Mouse (Mus musculus): ENCODE measurements around the gene Nol12. TPM values are rescaled to one million over a fixed set of nuclear protein-coding genes. Genes with fewer than 3 reads are reported as not detected.

Nol12 gene
- 60.4 and 64.2 TPM in 2 replicates for polyA plus RNA-seq (2015; fragmentation: Nextera tagmentation; extraction: Ambion mirVana)

DNA sequence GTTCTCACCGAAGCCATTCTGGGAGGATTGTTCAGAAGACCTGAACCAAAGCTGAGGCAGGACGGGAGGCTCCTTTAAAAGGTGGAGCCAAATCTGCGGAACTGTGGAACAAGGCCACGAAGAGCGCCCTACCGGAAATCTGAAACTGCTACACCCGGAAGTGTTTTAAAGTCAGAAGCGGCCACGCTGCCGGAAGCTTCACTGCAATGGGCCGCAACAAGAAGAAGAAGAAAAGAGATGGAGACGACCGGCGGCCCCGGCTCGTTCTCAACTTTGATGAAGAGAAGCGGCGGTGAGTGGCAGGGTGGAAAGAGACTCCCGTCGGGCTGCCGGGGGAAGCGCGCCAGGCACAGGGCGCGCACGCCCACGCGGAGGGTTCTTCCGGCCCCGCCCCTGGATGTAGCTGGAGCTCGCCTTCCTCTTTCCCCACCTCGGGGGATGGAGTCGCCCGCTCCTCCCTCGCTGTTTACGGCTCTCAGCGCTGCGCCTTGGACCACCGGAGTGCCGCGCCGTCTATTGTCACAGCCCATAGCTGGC lies at the start of gene Nol12:
Gene Nol12, plus strand, starts transcription at position 150 of the 537 bp plus-strand sequence.
- H3K4me1 ChIP-seq (replicated peaks; ENCODE audit: control insufficient read depth, insufficient read depth, low read length) = peaks cover 10% of the 10 kb centered on the region
- H3K9ac ChIP-seq (replicated peaks; ENCODE audit: low read depth, low read length) = peak within 1 kb of the TSS; percentile 79
- WGBS = under 1% methylated on average over 38 of the region's 42 CpGs
- H3K27ac ChIP-seq (ENCODE audit: low read length) = peak within 1 kb of the TSS; percentile 83
- ATAC-seq = peak; percentile 95
- peak within 1 kb of the TSS; percentile 88 for H3K4me2 ChIP-seq (ENCODE audit: low read length)
- H3K4me3 ChIP-seq (replicated peaks; ENCODE audit: low read length) = peak within 1 kb of the TSS; percentile 75
- no peaks in the 10 kb centered on the region for H3K9me3 ChIP-seq (ENCODE audit: control insufficient read depth, low read length)
- H3K27me3 ChIP-seq (replicated peaks; ENCODE audit: control insufficient read depth, insufficient read depth, low read length) = no peaks in the 10 kb centered on the region
- H3K36me3 ChIP-seq (ENCODE audit: control insufficient read depth, insufficient read depth) = peaks cover under 1% of the 10 kb centered on the region; the same call in 1 of the 2 replicates

DNA sequence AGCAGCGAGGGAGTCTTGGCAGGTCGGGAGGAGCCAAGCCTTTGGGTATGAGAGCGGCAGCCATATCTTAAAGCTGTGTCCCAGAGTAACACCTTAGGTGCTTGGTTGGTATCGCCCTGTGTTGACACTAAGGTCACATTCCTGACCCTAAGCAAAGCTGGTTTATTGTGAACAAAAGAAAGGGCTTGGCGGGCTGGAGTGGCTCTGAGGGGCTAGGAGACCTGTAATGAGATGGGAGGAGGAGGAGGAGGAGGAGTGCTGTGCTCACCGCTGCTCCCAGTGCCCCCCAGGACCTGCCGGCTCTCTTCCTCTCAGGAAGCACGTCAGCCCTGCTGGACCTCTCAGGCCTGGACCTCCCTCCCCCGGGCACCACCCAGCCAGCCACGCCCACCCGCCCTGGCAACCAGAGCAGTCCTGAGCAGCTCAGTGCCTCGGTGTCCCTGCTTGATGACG lies 45.3 kb upstream of the Nol12 start:
- 23% methylated on average over 13 of the region's 13 CpGs for WGBS
- Histone ChIP-seq H3K4me1 (replicated peaks; ENCODE audit: control insufficient read depth, insufficient read depth, low read length) (no peaks in the 10 kb centered on the region), H3K27me3 (replicated peaks; ENCODE audit: control insufficient read depth, insufficient read depth, low read length) (no peaks in the 10 kb centered on the region), H3K27ac (ENCODE audit: low read length) (no peak overlapping the region), H3K4me3 (replicated peaks; ENCODE audit: low read length) (no peak overlapping the region), H3K4me2 (ENCODE audit: low read length) (no peak overlapping the region), H3K9me3 (ENCODE audit: control insufficient read depth, low read length) (no peaks in the 10 kb centered on the region), H3K9ac (replicated peaks; ENCODE audit: low read depth, low read length) (no peak overlapping the region), H3K36me3 (ENCODE audit: control insufficient read depth, insufficient read depth) (peaks cover 26% of the 10 kb centered on the region)
- no peak for ATAC-seq

DNA sequence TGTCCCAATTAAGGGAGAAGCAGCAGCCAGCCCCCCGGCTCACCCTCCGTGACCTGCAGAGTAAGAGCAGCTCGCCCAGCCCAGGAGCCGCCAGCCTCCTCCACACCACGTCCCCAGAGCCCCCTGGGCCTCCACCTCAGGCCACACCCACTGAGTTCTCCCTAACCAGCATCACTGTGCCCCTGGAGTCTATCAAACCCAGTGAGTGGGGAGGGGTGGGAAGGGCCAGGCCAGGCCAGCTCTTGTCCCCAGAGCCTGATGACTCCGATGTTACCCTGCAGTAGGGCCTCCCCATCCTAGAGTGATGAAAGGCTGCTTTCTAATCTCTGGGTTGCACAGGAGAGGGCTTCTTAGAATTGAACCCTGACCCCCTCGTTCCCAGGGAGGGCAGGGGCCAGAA lies 42.3 kb upstream of the Nol12 start:
- Histone ChIP-seq H3K27me3 (replicated peaks; ENCODE audit: control insufficient read depth, insufficient read depth, low read length) (no peaks in the 10 kb centered on the region), H3K9ac (replicated peaks; ENCODE audit: low read depth, low read length) (no peak overlapping the region), H3K4me2 (ENCODE audit: low read length) (no peak overlapping the region), H3K9me3 (ENCODE audit: control insufficient read depth, low read length) (no peaks in the 10 kb centered on the region), H3K36me3 (ENCODE audit: control insufficient read depth, insufficient read depth) (peaks cover 13% of the 10 kb centered on the region), H3K4me3 (replicated peaks; ENCODE audit: low read length) (no peak overlapping the region), H3K27ac (ENCODE audit: low read length) (no peak overlapping the region), H3K4me1 (replicated peaks; ENCODE audit: control insufficient read depth, insufficient read depth, low read length) (no peaks in the 10 kb centered on the region)
- WGBS = 63% methylated on average over 7 of the region's 7 CpGs
- no peak for ATAC-seq

DNA sequence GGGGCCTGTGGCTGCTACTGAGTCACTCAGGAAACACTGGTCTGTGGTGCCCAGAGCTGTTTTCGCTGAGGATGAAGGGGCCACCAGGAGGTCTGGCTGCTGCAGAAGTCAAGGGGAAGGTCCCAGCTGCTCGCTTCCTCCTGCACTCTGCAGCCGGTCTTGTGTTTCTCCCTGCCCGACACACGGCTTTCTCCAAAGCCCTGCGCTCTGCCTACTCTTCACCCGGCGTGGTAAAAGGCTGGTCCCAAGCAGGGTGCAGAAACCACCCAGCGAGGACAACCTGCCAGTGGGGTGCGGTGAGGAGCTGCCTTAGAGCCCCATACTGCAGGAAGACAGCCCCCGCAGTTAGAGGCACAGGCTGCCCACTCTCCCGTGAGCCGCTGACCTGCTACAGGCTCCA lies 40.0 kb upstream of the Nol12 start:
- H3K27me3 ChIP-seq (replicated peaks; ENCODE audit: control insufficient read depth, insufficient read depth, low read length) = no peaks in the 10 kb centered on the region
- H3K4me3 ChIP-seq (replicated peaks; ENCODE audit: low read length) = no peak overlapping the region
- no peak overlapping the region for H3K27ac ChIP-seq (ENCODE audit: low read length)
- no peaks in the 10 kb centered on the region for H3K9me3 ChIP-seq (ENCODE audit: control insufficient read depth, low read length)
- H3K4me1 ChIP-seq (replicated peaks; ENCODE audit: control insufficient read depth, insufficient read depth, low read length) = peaks cover 6% of the 10 kb centered on the region
- H3K9ac ChIP-seq (replicated peaks; ENCODE audit: low read depth, low read length) = no peak overlapping the region
- H3K4me2 ChIP-seq (ENCODE audit: low read length) = no peak overlapping the region
- 74% methylated on average over 13 of the region's 13 CpGs for WGBS
- ATAC-seq = no peak
- H3K36me3 ChIP-seq (ENCODE audit: control insufficient read depth, insufficient read depth) = peaks cover 12% of the 10 kb centered on the region

DNA sequence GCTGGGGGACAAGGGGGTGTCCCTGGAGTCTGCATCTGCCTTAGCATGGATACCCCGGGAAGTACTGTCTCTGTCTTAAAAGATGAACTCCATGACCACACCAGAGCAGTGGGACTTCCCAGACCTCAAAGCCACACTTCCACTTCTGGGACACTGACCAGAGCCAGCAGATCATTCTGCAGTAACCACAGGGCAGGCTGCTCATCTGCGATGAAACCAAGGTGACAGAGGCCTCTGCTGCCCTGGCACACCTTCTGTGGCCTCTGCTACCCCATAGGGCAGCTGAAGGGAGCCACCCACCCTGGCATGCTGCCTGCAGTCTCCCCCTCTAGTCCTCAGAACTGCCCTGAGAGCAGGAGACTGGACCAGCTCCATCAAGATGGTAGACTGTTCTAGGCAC lies 39.0 kb upstream of the Nol12 start:
- no peaks in the 10 kb centered on the region for H3K27me3 ChIP-seq (replicated peaks; ENCODE audit: control insufficient read depth, insufficient read depth, low read length)
- no peak overlapping the region for H3K9ac ChIP-seq (replicated peaks; ENCODE audit: low read depth, low read length)
- no peaks in the 10 kb centered on the region for H3K9me3 ChIP-seq (ENCODE audit: control insufficient read depth, low read length)
- H3K27ac ChIP-seq (ENCODE audit: low read length) = no peak overlapping the region
- no peak overlapping the region for H3K4me3 ChIP-seq (replicated peaks; ENCODE audit: low read length)
- no peak for ATAC-seq
- 89% methylated on average over 2 of the region's 2 CpGs for WGBS
- peaks cover 15% of the 10 kb centered on the region for H3K4me1 ChIP-seq (replicated peaks; ENCODE audit: control insufficient read depth, insufficient read depth, low read length)
- H3K4me2 ChIP-seq (ENCODE audit: low read length) = no peak overlapping the region
- peaks cover 9% of the 10 kb centered on the region for H3K36me3 ChIP-seq (ENCODE audit: control insufficient read depth, insufficient read depth)

DNA sequence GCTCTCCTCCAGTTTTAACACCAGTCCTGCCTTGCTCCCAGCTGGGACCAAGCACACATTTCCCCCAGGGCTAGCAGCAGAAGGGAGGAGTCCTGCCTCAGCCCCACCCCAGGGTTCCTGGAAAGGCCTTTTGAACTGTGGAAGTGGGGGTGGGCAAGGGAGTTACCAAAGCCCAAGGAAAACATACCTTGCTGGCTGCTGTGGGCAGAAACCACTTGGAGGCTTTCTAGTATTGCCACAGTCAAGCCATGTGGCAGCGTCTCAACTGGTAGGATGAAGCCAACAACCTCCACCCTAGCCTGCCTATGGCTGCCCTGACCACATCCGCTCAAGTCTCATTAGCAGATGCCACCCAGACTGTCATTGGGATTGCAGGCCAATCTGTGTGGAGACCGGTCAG lies 38.6 kb upstream of the Nol12 start:
- ATAC-seq = no peak
- Histone ChIP-seq H3K27ac (ENCODE audit: low read length) (no peak overlapping the region), H3K4me2 (ENCODE audit: low read length) (no peak overlapping the region), H3K27me3 (replicated peaks; ENCODE audit: control insufficient read depth, insufficient read depth, low read length) (no peaks in the 10 kb centered on the region), H3K9me3 (ENCODE audit: control insufficient read depth, low read length) (no peaks in the 10 kb centered on the region), H3K9ac (replicated peaks; ENCODE audit: low read depth, low read length) (no peak overlapping the region), H3K36me3 (ENCODE audit: control insufficient read depth, insufficient read depth) (peaks cover 5% of the 10 kb centered on the region), H3K4me1 (replicated peaks; ENCODE audit: control insufficient read depth, insufficient read depth, low read length) (peaks cover 15% of the 10 kb centered on the region), H3K4me3 (replicated peaks; ENCODE audit: low read length) (no peak overlapping the region)
- 86% methylated on average over 3 of the region's 3 CpGs for WGBS

DNA sequence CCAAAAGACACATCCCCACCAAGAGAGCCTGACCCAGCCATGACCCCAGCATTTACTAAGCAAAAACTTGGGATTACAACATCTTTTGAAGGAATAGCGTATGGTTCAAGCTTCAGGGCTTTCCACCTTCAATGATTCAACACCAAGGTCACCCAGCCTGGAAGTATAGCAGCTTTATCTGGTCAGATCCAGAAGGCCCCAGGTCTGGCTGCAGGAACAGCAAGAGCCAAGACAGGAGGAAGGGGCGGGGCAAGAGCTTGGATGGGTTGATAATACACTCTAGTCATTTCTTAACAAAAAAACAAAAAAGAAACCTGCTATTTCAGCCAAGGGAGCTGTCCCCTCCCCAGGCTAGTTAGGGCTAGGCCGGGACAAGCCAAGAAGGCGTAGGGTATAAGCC lies 37.2 kb upstream of the Nol12 start:
- no peak overlapping the region for H3K27ac ChIP-seq (ENCODE audit: low read length)
- H3K4me2 ChIP-seq (ENCODE audit: low read length) = no peak overlapping the region
- no peak for ATAC-seq
- no peak overlapping the region for H3K9ac ChIP-seq (replicated peaks; ENCODE audit: low read depth, low read length)
- H3K4me1 ChIP-seq (replicated peaks; ENCODE audit: control insufficient read depth, insufficient read depth, low read length) = peaks cover 15% of the 10 kb centered on the region
- no peaks in the 10 kb centered on the region for H3K27me3 ChIP-seq (replicated peaks; ENCODE audit: control insufficient read depth, insufficient read depth, low read length)
- H3K36me3 ChIP-seq (ENCODE audit: control insufficient read depth, insufficient read depth) = no peaks in the 10 kb centered on the region
- no peak overlapping the region for H3K4me3 ChIP-seq (replicated peaks; ENCODE audit: low read length)
- 92% methylated on average over 4 of the region's 4 CpGs for WGBS
- no peaks in the 10 kb centered on the region for H3K9me3 ChIP-seq (ENCODE audit: control insufficient read depth, low read length)

DNA sequence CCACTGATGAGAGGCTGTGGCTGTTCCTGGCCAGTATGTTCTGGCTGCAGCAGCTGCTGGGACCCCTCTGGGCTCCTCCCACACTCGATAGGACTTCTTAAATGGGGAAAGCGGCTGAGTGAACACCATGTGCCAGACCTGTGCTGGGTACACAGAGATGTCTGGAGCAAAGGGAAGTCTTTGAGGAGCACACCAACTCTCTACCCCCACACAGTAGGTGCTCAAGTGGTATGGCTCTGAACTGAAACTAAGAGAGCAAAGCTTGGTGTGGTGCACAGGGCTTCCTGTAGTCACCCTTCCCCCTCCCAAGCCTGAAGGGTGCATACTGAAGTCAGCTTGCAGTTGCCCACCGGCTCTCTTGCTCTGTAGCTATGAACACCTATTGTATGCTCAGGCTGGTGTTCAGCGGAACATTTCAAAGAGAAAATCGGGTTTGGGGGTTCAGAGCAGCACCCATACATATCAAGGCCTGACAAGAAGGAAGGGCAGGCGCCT lies 36.2 kb upstream of the Nol12 start:
- Histone ChIP-seq H3K4me3 (replicated peaks; ENCODE audit: low read length) (no peak overlapping the region), H3K27me3 (replicated peaks; ENCODE audit: control insufficient read depth, insufficient read depth, low read length) (no peaks in the 10 kb centered on the region), H3K36me3 (ENCODE audit: control insufficient read depth, insufficient read depth) (no peaks in the 10 kb centered on the region), H3K9ac (replicated peaks; ENCODE audit: low read depth, low read length) (no peak overlapping the region), H3K9me3 (ENCODE audit: control insufficient read depth, low read length) (no peaks in the 10 kb centered on the region), H3K4me1 (replicated peaks; ENCODE audit: control insufficient read depth, insufficient read depth, low read length) (peaks cover 15% of the 10 kb centered on the region), H3K27ac (ENCODE audit: low read length) (no peak overlapping the region), H3K4me2 (ENCODE audit: low read length) (no peak overlapping the region)
- WGBS = 52% methylated on average over 6 of the region's 6 CpGs
- ATAC-seq = no peak

DNA sequence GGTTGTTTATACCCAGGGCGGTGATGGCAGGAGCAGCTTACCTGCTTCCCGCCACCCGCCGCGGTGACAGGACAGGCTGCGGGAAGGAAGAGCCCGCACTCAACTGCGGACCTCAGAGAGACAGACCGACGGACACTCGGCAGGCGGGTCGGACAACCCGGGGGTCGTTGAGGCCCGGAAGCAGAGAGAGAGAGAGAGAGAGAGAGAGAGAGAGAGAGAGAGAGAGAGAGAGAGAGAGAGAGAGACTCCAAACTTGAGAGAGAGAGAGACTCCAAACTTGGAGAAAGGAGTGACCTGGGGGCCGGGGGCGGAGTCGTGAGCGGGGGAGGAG lies 35.4 kb upstream of the Nol12 start, which contains the start of gene Gm49510:
Gene Gm49510, plus strand, starts transcription at position 259 of the 331 bp plus-strand sequence.
- WGBS = 3% methylated on average over 20 of the region's 20 CpGs
- H3K27me3 ChIP-seq (replicated peaks; ENCODE audit: control insufficient read depth, insufficient read depth, low read length) = no peaks in the 10 kb centered on the region
- H3K36me3 ChIP-seq (ENCODE audit: control insufficient read depth, insufficient read depth) = no peaks in the 10 kb centered on the region
- no peak within 1 kb of the TSS for H3K27ac ChIP-seq (ENCODE audit: low read length)
- peak within 1 kb of the TSS; percentile 57 for H3K9ac ChIP-seq (replicated peaks; ENCODE audit: low read depth, low read length)
- peak within 1 kb of the TSS; percentile 88 for H3K4me2 ChIP-seq (ENCODE audit: low read length)
- H3K4me1 ChIP-seq (replicated peaks; ENCODE audit: control insufficient read depth, insufficient read depth, low read length) = peaks cover 15% of the 10 kb centered on the region
- no peaks in the 10 kb centered on the region for H3K9me3 ChIP-seq (ENCODE audit: control insufficient read depth, low read length)
- no peak for ATAC-seq
- H3K4me3 ChIP-seq (replicated peaks; ENCODE audit: low read length) = peak within 1 kb of the TSS; percentile 48

Measured in forebrain, embryonic 16.5 days (tissue).